Mouse (Mus musculus) cerebellum, adult 2 months (tissue): ENCODE results near the gene Myo16. TPM values are rescaled to one million over a fixed set of nuclear protein-coding genes. Genes with fewer than 3 reads are reported as not detected.
A peak's percentile ranks its signal among the peaks of the same experiment; 100 is the strongest.

Experiments used
- DNase-seq, 2 experiments: peaks; one replicate each; pipeline ENCODE4 v3.0.0; 2021
- H3K27ac ChIP-seq: fragments of 200-500 bp; 2 replicates; pipeline ENCODE4 v1.5.1; 2012; ENCODE audit warnings: low read length, control low read depth, inconsistent platforms; ENCODE audit not compliant: insufficient read depth
- H3K27me3 ChIP-seq: fragments of 200-500 bp; 2 replicates; pipeline ENCODE4 v1.6.1; 2012; ENCODE audit warnings: inconsistent platforms, mild to moderate bottlenecking, low read length, moderate library complexity; ENCODE audit not compliant: control insufficient read depth, insufficient read depth
- H3K4me1 ChIP-seq: fragments of 200-500 bp; 2 replicates; pipeline ENCODE4 v1.6.1; 2011; ENCODE audit warnings: low read length; ENCODE audit not compliant: control insufficient read depth, insufficient read depth
- H3K4me3 ChIP-seq: fragments of 200-500 bp; replicated peaks from 2 replicates; pipeline ENCODE3; 2011; ENCODE audit warnings: mild to moderate bottlenecking, low read depth, low read length, control low read depth; ENCODE audit not compliant: insufficient read depth
- CTCF ChIP-seq: fragments of 200-500 bp; IDR thresholded peaks from 2 replicates; pipeline ENCODE4 v1.5.1; 2011; ENCODE audit warnings: low read depth, mild to moderate bottlenecking, control low read depth, low read length, moderate library complexity, borderline replicate concordance; ENCODE audit not compliant: insufficient read depth
- POLR2A ChIP-seq: fragments of 200-500 bp; IDR thresholded peaks from 2 replicates; pipeline ENCODE4 v1.6.1; 2011; ENCODE audit warnings: low read length, control low read depth, borderline replicate concordance; ENCODE audit not compliant: insufficient read depth
- WGBS: fragments of 180-500 bp; shearing (Covaris S2); methylation state at CpG from one replicate; pipeline ENCODE4 v1.1.7; 2018; 5-methylcytosine and 5-hydroxymethylcytosine counted together
- polyA plus RNA-seq: library from polyadenylated mRNA; depleted of rRNA; stranded (reverse); fragments of >200 nt; gene quantifications from 2 replicates; pipeline ENCODE4 v1.2.3, GENCODE M21; 2012

Gene Myo16
- polyA plus RNA-seq, 1 experiment = 10.3 TPM

GRCm38 (mm10) chr8:10143961-10144360 lies 9.8 kb upstream of the Myo16 start:
- DNase-seq = no peak
- Histone ChIP-seq H3K27me3 (no peaks in the 10 kb centered on the region; the same call in 1 of the 2 replicates), H3K27ac (no peak overlapping the region), H3K4me1 (no peaks in the 10 kb centered on the region), H3K4me3 (no peak overlapping the region)
- no peak for TF ChIP-seq CTCF
- TF ChIP-seq POLR2A = no peak
- WGBS = 25% methylated on average over 10 of the region's 10 CpGs

DNA sequence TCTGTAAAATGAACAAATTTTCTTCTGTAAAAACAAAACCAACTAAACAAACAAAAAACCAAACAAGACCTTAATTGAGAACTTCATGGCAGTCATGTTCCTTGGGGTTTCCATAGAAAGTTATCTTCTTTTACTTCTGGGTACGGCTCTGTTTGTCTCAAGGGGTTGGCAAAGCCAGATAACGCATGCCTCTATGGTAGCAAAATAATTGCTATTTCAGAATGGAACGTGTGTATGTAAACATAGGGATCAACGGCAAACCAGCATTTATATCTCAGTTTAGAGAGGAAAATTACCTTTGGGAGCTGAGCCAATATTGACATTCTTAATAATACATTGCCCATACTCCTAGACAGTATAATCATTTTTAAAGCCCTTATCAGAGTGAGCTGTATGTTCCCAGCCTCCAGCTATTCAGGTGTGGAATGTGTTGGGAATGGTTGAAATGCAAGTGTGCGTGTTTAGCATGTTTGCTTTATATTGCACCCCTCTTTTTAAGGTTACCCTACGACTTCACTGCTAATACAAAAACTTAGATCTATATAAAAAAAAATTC lies 1.9 kb upstream of the Myo16 start:
- no peaks in the 10 kb centered on the region for H3K4me1 ChIP-seq
- no peaks in the 10 kb centered on the region; the same call in 1 of the 2 replicates for H3K27me3 ChIP-seq
- TF ChIP-seq CTCF = no peak
- TF ChIP-seq POLR2A = no peak
- no peak overlapping the region for H3K27ac ChIP-seq
- DNase-seq = no peak
- WGBS = 93% methylated on average over 6 of the region's 6 CpGs
- no peak overlapping the region for H3K4me3 ChIP-seq

DNA sequence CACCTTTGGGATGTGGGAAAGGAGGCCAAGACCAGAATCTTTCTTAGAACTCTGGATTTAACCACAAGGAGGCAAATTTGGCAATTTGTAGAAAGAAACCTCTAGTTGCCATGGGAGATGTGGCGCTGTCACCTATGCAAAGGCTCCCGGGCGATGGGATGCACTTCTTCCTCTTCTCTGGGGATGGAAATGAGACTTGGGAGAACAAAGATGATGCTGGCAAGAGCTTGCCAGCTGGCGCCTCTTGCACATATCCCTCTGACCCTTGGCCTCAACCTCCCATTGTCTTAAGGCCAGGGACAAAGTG lies 681 bp downstream of the Myo16 start:
- Histone ChIP-seq H3K27ac (no peak overlapping the region), H3K4me1 (no peaks in the 10 kb centered on the region), H3K27me3 (no peaks in the 10 kb centered on the region; the same call in 1 of the 2 replicates), H3K4me3 (peak overlapping the region; percentile 55)
- TF ChIP-seq CTCF = no peak
- no peak for TF ChIP-seq POLR2A
- no peak for DNase-seq
- WGBS = 12% methylated on average over 4 of the region's 4 CpGs

DNA sequence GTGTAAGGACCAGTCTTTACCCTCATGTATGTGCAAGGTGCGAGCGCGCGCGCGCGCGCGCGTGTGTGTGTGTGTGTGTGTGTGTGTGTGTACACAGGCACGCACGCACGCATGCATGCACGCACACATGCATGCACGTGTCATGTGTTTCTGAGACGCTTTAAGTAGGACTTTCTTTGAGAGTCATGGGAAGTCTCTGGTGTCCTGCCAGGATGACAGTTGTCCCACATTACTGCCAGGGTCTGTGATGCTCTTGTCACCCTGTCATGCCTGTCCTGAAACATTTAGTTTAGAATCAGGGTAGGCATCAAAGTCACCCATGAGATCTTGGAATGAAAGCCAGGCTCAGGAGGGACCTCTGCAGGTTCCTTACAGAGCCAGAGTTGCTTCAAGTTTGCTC lies 1.4 kb downstream of the Myo16 start:
- TF ChIP-seq POLR2A = no peak
- no peak for TF ChIP-seq CTCF
- no peak for DNase-seq
- Histone ChIP-seq H3K4me3 (no peak overlapping the region), H3K27me3 (no peaks in the 10 kb centered on the region; the same call in 1 of the 2 replicates), H3K27ac (no peak overlapping the region), H3K4me1 (no peaks in the 10 kb centered on the region)
- 44% methylated on average over 16 of the region's 16 CpGs for WGBS

- WGBS = 95% methylated on average over 3 of the region's 3 CpGs
- Histone ChIP-seq H3K27me3 (no peaks in the 10 kb centered on the region), H3K4me1 (no peaks in the 10 kb centered on the region), H3K4me3 (no peak overlapping the region), H3K27ac (no peak overlapping the region)
- no peak for DNase-seq
- TF ChIP-seq CTCF (no peak), POLR2A (no peak)
These were observed 7.4 kb downstream of the Myo16 start for GRCm38 (mm10) chr8:10161106-10161505.

DNA sequence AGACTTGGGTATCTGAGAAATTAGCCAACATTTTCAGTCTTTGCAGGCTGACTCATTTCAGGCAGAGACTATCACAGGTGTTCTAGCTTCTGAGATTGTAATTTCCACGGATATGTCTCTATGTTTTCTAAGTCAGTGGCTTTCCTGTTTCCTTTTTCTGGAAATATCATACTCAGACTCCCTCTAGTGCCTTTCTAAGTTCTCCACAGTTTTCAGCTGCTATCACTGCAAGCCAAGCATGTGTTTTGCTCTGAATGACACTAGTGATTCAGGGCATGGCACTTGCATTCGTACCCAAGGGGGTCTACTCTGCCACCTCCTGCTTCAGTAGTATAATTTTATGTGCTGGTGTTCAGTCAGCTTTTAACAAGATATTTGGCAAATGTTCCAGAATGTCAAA lies 11.2 kb downstream of the Myo16 start:
- Histone ChIP-seq H3K27me3 (no peaks in the 10 kb centered on the region), H3K27ac (no peak overlapping the region), H3K4me1 (no peaks in the 10 kb centered on the region), H3K4me3 (no peak overlapping the region)
- TF ChIP-seq CTCF (no peak), POLR2A (no peak)
- 48% methylated on average over 2 of the region's 2 CpGs for WGBS
- no peak for DNase-seq

DNA sequence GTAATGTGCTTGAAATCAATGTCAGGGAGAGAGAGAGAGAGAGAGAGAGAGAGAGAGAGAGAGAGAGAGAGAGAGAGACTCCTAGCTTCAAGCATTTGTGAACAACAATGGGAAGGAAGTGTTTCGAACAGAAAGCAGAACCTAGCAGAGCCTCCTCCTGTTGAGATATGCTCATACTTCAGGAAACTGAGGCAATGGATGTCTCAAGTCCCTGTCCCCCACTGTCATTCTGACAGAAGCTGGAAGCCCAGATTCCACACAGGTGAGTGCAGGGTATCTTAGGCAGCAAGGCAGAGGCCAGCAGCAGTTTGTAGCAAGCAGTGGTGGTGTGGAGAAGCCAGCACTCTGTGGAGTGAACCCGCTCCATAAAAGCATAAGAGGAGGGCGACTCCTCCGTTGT lies 14.6 kb downstream of the Myo16 start:
- no peak overlapping the region for H3K27ac ChIP-seq
- H3K27me3 ChIP-seq = no peaks in the 10 kb centered on the region; the same call in 1 of the 2 replicates
- no peaks in the 10 kb centered on the region for H3K4me1 ChIP-seq
- TF ChIP-seq POLR2A (no peak), CTCF (no peak)
- H3K4me3 ChIP-seq = no peak overlapping the region
- 90% methylated on average over 4 of the region's 4 CpGs for WGBS
- no peak for DNase-seq

DNA sequence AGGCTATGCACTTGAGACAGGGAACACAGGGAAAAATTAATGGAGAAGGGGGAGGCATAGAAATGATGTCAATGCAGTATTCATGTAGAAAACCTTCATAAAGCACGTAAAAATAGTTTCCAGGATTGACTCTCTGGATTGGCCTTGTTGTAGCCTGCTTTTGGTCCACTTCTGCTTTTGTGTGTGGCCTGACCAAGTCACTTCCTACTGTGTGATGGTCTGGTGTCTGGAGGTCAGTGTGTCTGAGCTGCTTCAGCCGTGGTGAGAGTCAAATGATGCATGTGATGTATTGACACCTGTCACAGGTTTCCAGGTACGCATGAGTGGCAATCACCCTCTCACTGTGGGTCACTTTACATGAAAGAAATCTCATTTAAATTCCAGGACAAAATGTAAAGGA lies 16.2 kb downstream of the Myo16 start:
- no peak overlapping the region for H3K27ac ChIP-seq
- H3K4me3 ChIP-seq = no peak overlapping the region
- H3K27me3 ChIP-seq = no peaks in the 10 kb centered on the region; the same call in 1 of the 2 replicates
- TF ChIP-seq CTCF (no peak), POLR2A (no peak)
- no peak for DNase-seq
- H3K4me1 ChIP-seq = peaks cover 4% of the 10 kb centered on the region
- WGBS = 81% methylated on average over 3 of the region's 3 CpGs

GRCm38 (mm10) chr8:10171321-10171720 lies 17.6 kb downstream of the Myo16 start:
- Histone ChIP-seq H3K4me3 (no peak overlapping the region), H3K27ac (no peak overlapping the region), H3K4me1 (peaks cover 11% of the 10 kb centered on the region), H3K27me3 (no peaks in the 10 kb centered on the region; the same call in 1 of the 2 replicates)
- DNase-seq = no peak
- WGBS = 90% methylated on average over 2 of the region's 2 CpGs
- no peak for TF ChIP-seq CTCF
- no peak for TF ChIP-seq POLR2A
